Mouse (Mus musculus) lung, adult 2 months (tissue): ENCODE results near the gene Treh.

Source experiments
- CTCF ChIP-seq: fragments of 200-500 bp; IDR thresholded peaks from 2 replicates; pipeline ENCODE4 v1.5.1; 2011; ENCODE audit warnings: mild to moderate bottlenecking, low read length, control low read depth; ENCODE audit not compliant: insufficient read depth
- POLR2A ChIP-seq: fragments of 200-500 bp; IDR thresholded peaks from 2 replicates; pipeline ENCODE4 v1.6.1; 2011; ENCODE audit warnings: low read depth, mild to moderate bottlenecking, control low read depth, low read length, borderline replicate concordance; ENCODE audit errors: extremely low read depth

DNA sequence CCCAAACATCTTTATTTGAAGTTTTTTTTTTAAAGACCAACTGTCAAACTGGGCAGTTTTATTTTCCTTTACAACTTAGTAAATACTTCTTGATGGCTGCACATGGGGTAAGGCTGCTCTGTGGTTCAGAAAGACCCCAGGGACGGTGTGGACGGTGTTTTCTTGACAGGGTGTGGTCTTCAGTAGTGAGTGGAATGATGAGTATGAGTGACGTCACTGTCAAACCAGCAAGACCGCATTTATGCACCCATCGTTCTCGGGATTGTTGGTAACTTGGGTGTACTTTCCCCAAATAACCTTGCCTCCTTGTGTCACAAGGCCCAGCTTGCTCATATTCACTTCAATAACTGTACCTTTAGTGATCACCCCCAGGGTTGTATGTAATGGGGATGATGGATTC is 9.3 kb upstream of the Treh start:
- no peak for TF ChIP-seq CTCF
- no peak for TF ChIP-seq POLR2A
